Mouse (Mus musculus) ovary, adult 18-20 months (tissue): ENCODE data around the gene Laptm4a.
"Not testable (repeated sequence)": the region's sequence is repeated elsewhere in the genome, so short reads cannot be mapped to it uniquely, and the experiment has no call there.

Source experiments
- DNase-seq: peaks from one replicate; pipeline ENCODE4 v3.0.0; 2022; ENCODE audit warnings: low spot score, mixed read lengths

Gene Laptm4a

GRCm38 (mm10) chr12:8912860-8913685 lies 8.4 kb upstream of the Laptm4a start:
- DNase-seq = peak; percentile 80

DNA sequence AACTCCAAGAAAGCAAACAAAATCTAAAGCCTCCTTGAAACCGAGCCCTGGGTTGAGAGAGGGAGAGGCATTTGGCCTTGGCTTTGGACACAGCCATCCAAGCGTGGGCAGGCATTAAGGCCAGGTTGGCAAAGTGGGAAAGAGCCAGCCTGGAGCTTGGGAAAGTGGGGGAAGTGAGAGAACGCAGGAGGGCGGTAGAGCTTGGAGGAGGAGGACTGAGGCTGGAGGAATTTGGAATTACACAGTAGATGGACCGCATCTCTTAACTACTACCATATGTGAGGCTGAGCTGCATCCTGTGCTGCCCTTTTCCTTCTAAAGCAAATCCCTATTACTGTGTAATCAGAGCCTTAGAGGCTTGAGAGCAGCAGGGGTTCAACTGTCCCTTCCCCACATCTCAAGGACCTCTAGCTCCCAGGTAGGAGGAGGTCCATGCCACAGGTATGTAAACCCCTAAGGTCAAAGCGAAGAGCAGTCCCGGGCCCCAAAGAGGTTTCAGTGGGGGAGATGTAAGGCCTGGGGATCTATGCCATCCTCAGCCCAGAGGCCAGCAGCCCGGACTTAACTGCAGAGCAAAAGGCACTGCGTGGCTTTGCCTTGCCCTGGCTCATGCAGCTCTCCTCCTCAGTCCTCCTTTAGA lies 7.6 kb upstream of the Laptm4a start:
- DNase-seq = peak; percentile 80

DNA sequence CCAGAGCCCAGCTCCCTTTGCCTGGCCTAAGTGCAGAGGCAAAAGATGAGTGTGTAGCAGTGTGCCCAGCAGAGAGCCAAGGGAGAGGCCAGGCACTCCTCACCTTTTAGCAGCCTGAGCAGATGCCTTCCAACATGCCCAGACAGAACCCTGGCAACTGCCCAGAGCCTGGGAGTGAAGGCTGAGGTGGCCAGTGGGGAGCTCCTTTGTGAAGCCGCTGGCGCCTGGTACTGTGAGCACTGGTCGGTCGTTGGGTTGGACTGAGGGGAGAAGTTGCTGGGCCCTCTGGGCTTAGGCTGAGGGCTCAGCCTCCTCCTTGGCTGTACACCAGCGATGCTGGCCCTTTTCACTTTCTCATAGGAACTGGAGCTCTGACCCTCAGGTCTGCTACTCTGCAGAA lies 5.1 kb upstream of the Laptm4a start:
- DNase-seq = peak; percentile 70

- DNase-seq = no peak
Observed at GRCm38 (mm10) chr12:8919231-8919630, 2.2 kb upstream of the Laptm4a start.

DNA sequence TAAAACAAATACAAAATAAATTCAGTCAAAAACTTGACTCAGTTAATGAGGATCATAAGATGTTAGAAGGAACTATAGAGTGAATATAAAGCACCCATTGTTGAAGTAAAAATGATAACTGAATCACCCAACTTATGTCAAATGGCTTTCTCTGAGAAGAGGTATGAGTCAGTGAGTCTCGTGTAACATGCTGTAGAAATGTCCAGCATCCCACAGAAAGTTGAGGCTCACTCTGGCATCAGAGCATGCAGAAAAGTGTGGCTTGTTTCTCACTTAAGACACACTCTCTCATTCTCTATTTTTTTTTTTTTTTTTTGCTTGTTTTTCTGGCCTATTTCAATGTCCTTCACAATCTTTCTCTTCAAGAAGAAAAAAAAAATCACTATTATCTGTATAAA lies 469 bp upstream of the Laptm4a start:
- DNase-seq = no peak

DNA sequence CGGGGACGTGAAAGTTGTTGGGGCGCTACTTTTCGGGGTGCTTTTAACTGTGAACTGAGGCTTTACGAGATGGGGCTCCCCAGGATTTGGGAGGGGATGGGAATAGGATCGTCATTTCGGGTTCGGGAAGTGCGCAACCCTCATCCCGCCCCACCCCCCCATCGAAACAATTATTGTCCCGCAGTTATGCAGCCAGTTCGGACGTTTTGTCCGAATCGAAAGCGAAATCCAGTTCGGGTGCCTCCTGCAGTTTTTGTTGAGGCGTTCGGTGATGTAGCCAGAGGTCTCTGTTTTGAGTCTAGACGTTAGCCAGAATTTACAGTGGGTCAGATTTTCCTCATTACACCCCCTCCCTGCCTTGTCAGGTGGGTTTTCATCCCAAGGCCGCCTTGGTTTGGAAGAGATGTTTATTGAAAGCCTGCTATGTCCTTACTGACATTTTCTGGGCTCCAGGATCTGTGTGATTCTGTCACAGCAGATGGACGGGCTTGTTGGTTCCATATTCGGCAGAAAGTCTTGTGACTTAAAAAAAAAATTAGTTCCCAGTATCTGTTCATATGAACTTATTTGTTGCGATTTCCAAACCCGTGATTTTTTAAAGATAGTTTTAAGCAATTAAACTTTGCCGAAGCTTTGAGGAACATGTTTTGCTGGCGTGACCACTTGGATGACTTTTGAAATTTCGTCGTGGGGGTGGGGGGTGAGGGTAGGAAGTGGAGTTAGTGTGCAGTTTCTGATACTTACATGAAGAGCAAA lies 1.1 kb downstream of the Laptm4a start:
- no peak for DNase-seq

DNA sequence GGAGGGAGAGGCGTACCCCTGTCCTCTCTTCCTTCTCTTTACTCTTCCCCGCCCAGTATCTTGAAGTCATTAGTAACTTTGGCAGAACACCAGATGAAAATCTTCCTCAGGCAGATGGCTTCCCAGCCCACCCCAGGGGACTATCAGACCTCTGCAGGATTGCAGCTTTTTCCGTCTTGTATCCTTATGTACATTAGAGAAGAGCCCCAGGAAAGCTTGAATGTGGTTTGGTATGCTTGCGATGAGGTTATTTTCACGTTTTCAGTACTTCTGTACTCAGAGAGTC lies 1.6 kb downstream of the Laptm4a start:
- no peak for DNase-seq

GRCm38 (mm10) chr12:8923603-8924002 lies 2.1 kb downstream of the Laptm4a start:
- no peak for DNase-seq

DNA sequence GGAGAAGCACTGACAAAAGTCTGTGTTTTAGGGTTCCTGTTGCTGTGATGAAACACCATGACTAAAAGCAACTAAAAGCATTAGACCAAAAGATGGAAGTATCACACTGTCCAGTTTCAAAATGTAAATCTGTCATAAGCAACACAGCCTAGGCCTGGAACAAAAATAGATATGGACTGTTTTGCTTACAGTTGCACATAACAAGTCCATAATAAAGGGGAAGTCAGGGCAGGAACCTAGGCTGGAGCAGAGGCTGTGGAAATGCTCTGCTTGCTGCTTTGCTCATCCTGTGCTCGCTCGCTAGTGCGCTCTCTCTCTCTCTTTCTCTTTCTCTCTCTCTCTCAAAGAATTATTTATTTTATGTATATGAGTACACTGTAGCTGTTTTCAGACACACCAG lies 6.2 kb downstream of the Laptm4a start:
- DNase-seq = no peak

GRCm38 (mm10) chr12:8928766-8929165 lies 7.3 kb downstream of the Laptm4a start:
- no peak for DNase-seq

GRCm38 (mm10) chr12:8931083-8931482 lies 9.6 kb downstream of the Laptm4a start:
- no peak for DNase-seq

DNA sequence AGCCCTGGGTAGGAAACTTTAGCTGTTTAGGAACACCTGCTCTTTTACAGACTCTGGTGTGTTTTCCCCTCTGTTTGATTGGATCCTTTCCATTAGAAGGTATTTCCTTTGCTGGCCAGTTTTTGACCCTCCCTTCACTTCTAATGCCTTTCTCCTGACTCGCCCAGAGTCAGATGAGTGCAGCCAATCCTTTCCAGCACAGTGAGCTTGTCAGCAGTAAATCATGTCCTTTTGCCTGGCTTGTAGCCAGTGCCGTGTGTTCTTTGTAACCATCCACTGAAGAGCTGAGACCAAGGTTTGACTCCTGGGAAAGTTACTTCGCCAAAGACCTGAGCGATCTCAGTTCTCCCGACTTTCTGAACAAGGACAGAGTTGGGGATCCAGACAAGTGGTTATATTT lies 13.9 kb downstream of the Laptm4a start:
- DNase-seq = no peak

- not testable (repeated sequence) for DNase-seq
Observed at GRCm38 (mm10) chr12:8936210-8936609, 14.7 kb downstream of the Laptm4a start.

GRCm38 (mm10) chr12:8939490-8939889 lies 18.0 kb downstream of the Laptm4a start:
- DNase-seq = no peak

- DNase-seq = no peak
Observed at GRCm38 (mm10) chr12:8940011-8941005, 18.8 kb downstream of the Laptm4a start.

DNA sequence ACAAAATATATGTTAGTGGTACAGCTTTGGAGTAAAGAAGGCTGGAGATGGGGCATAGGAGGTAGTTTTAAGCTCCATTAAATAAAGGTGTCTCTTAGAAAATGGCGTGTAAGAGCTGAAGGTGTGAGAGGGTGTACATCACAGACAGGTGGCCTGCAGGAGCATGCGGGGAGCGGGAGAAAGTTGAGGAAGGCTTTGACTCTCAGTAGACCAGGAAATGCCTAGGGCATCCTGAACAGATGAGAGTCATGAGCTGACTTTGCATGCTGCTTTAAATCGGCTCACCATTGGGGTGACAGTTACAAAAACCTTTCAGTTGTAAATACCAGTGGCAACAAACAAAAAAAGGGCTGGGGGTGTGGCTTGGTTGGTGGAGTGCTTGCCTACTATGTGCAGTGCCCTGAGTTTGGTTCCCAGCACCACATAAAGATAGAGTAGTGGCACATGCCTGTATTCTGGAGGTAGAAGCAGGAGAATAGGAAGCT lies 19.7 kb downstream of the Laptm4a start:
- no peak for DNase-seq

GRCm38 (mm10) chr12:8941699-8942392 lies 20.4 kb downstream of the Laptm4a start:
- DNase-seq = no peak

DNA sequence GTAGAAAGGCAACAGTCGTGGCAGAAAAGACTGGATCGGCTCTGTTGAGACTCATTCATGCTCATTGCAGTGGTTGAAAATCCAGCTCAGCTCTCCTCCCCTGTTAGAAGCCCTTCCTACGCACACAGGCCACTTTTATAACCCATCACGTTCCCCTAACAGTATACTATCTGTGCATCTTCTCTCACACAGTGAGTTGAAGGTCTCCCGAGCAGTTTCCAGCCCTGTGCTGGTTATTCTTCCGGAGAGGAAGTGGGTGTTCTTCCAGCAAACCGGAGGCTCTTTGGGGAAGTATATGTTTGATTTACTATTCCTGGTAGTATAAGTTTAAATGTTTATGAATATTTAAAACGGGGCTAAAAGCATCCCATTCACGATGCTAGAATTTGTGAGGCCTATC lies 25.7 kb downstream of the Laptm4a start:
- DNase-seq = no peak

DNA sequence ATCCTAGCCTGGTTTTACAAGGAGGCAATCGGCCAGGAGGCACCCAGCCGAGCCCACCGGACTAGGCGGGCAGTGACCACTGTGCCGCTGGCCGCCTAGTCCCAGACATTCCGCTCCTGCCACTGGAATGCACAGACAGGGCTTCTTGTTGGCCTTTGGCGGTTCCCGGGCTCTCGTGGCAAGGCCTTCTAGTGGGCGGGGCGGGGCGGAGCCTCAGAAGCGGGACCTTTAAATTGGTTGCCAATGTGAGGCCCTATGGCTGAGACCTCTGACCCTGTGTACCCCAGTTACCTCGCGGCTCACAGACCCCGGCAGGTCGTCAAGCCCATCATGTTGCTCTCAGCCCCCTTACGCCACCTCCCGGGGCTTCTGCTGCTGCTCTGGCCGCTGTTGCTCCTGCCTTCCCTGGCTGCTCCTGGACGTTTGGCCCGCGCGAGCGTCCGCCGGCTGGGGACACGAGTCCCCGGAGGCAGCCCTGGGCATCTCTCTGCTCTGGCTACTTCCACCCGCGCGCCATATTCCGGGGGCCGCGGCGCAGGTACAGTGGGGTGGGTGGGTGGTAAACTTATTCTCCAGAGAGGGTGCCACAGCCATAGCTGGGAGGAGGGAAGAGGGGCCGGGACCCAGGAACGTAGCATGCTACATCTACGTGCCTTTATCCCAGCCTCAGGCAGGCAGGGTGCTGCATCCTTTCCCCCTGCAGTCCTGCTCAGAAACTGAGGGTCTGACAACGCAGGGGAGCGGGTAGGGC lies 26.4 kb downstream of the Laptm4a start, which contains the start of gene Matn3:
TSS of gene Matn3 (plus strand) at position 216 of the 751 bp plus-strand sequence.
- peak; percentile 52 for DNase-seq

GRCm38 (mm10) chr12:8953136-8953535 lies 31.7 kb downstream of the Laptm4a start:
- DNase-seq = no peak
